In genomic region chr4:155066834-155067522, GRCm38 (mm10) we compare ENCODE assay signal across 8 mouse cellular contexts. TPM values are rescaled to one million over a fixed set of nuclear protein-coding genes. Genes with fewer than 3 reads are reported as not detected.
DNase-seq lines count a peak whose midpoint lies in the region; ATAC-seq and TF ChIP-seq lines count a peak whose summit lies in the region.

Pex10 (plus strand) TSS chr4:155067016.

- H3K27ac ChIP-seq in gastrocnemius, adult 2 months, result peak within 1 kb of the TSS; percentile 99
- H3K27ac ChIP-seq in hindbrain, postnatal 0 days, result peak within 1 kb of the TSS; percentile 66
- H3K27ac ChIP-seq in left cerebral cortex, adult 2 months, result peak within 1 kb of the TSS; percentile 79

- peaks cover 26% of the 10 kb centered on the region; the same call in 1 of the 2 replicates for H3K36me3 ChIP-seq in hindbrain, postnatal 0 days (ENCODE audit: insufficient read depth, low read length)

- peak; percentile 98 for DNase-seq in ZHBTc4 (ENCODE audit: low read depth, low spot score)
- DNase-seq in gastrocnemius, adult 2 months, result peak; percentile 98
- peak; percentile 99 for DNase-seq in hindbrain, postnatal 0 days (ENCODE audit: low spot score)
- peak; percentile 97 for DNase-seq in left cerebral cortex, adult 2 months (ENCODE audit: extremely low spot score in 1 of 2, low spot score in 2 of 2)
- DNase-seq in right cerebral cortex, adult 2 months (ENCODE audit: low spot score in 2 of 2), result peak; percentile 96 to 97
- DNase-seq in urinary bladder, postnatal 14 days (ENCODE audit: low spot score), result peak; percentile 97

- no peak for TF ChIP-seq CTCF in gastrocnemius, adult 2 months (IDR thresholded peaks at IDR 0.05)
- no peak for TF ChIP-seq CTCF in hindbrain, postnatal 0 days (IDR thresholded peaks at IDR 0.05; ENCODE audit: low read depth)
- TF ChIP-seq CTCF in left cerebral cortex, adult 2 months (IDR thresholded peaks at IDR 0.05), result no peak

- 2% methylated on average over 46 of the region's 48 CpGs for WGBS in hindbrain, postnatal 0 days

- no peaks in the 10 kb centered on the region for H3K9me3 ChIP-seq in hindbrain, postnatal 0 days (ENCODE audit: low read length)

- H3K4me1 ChIP-seq in hindbrain, postnatal 0 days (ENCODE audit: insufficient read depth, low read length), result no peaks in the 10 kb centered on the region

- peak within 1 kb of the TSS; percentile 90 for H3K4me2 ChIP-seq in hindbrain, postnatal 0 days (ENCODE audit: low read depth, low read length)

- intact Hi-C loops in gastrocnemius, adult 2 months (cut with DNase I), result loop anchor here (1.0 to 10.0 kb wide), 4 partner anchors 105 to 232 kb away; partner anchors contain the start of genes Hes5, Pank4 and Ttc34
- intact Hi-C loops in left cerebral cortex, adult 2 months (cut with DNase I), result loop anchor here (1.0 kb wide), 3 partner anchors 86 to 189 kb away; no protein-coding TSS in a partner anchor

- peak; percentile 88 for ATAC-seq in common myeloid progenitor, adult 5-6 weeks (replicated peaks; ENCODE audit: low read depth, poor library complexity, severe bottlenecking)
- ATAC-seq in hindbrain, postnatal 0 days, result peak; percentile 94
- ATAC-seq in megakaryocyte, adult 5-6 weeks (ENCODE audit: poor library complexity, severe bottlenecking), result peak; percentile 91

- no peaks in the 10 kb centered on the region for H3K27me3 ChIP-seq in hindbrain, postnatal 0 days (ENCODE audit: insufficient read depth, low read length)

- H3K4me3 ChIP-seq in gastrocnemius, adult 2 months, result peak within 1 kb of the TSS; percentile 89
- H3K4me3 ChIP-seq in hindbrain, postnatal 0 days (ENCODE audit: low read length), result peak within 1 kb of the TSS; percentile 68
- peak within 1 kb of the TSS; percentile 80 for H3K4me3 ChIP-seq in left cerebral cortex, adult 2 months

- peak within 1 kb of the TSS; percentile 75 for H3K9ac ChIP-seq in hindbrain, postnatal 0 days (replicated peaks; ENCODE audit: low read length)

RNA-seq across cellular contexts. Expression of gene Pex10, which starts in this region (rescaled TPM):
- total RNA-seq in common myeloid progenitor, adult 5-6 weeks (2017), result 11.9 and 12.3 TPM in 2 replicates
- 10 to 100 TPM; 12.9 to 17.9 TPM for total RNA-seq in gastrocnemius, adult 2 months (2021)
- 12.8 and 20.2 TPM in 2 replicates for total RNA-seq in hindbrain, postnatal 0 days (2014; rRNA removed)
- polyA plus RNA-seq in hindbrain, postnatal 0 days (2015; fragmentation: Nextera tagmentation; extraction: Ambion mirVana), result 15.4 and 15.9 TPM in 2 replicates
- 10 to 100 TPM; 17.4 to 18.3 TPM for total RNA-seq in left cerebral cortex, adult 2 months (2021)
- total RNA-seq in megakaryocyte, adult 5-6 weeks (2015), result 3.7 and 4.3 TPM in 2 replicates
- 3.3 and 5.7 TPM in 2 replicates for total RNA-seq in megakaryocyte, adult 5-6 weeks (2017)

Comparison
In these comparisons a context has a peak if more than half of its experiments do, and no peak if none do; other contexts are left out.
1. Peak in every context shown above with its lines: DNase-seq, ATAC-seq, H3K4me3 ChIP-seq and H3K27ac ChIP-seq.